Mouse (Mus musculus): ENCODE results near the gene Tln2.

DNA sequence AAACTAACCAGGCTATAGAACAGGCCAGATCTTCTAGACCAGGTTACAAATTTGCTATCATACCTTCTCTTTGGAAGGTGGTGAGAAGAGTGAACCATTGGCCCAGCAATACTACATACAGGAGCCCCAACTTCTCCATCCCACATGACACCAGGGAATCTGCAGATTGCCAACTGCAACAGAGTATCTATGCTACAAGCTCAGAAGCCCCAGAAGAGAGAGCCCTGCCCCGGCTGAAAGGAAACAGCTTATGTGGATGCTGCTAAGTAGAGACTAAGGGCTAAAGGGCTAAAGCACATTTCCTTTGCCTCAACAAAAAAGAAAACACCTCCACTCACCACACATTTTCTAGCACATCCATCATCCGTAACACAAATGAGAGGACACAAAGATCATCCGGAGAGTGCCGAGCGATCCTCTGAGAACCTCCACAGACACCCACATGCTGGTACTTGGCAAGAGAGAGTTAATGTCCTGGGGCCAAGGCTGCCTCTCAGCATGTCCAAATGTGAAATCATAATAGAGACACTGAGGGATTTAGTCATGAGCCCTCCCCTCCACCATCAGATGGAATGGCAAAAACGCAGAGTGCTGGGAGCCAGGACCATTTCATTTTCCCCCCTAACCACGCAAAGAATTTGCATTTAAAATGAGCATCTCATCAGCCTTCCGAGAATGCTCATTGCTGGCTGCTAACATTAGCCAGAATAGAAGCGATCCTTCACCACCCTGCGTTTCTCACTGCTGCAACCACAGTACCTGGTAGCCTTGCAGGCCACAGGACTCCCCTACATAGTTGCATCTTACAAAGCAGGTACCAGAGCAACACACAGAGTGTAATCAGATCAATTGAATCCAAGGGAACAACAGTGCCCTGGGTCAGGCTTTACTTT lies 13.5 kb upstream of the Tln2 start:
- TF ChIP-seq CTCF (IDR thresholded peaks at IDR 0.05; ENCODE audit: low read depth, low read length) (no peak), POLR2A (IDR thresholded peaks at IDR 0.05; ENCODE audit: insufficient read depth, low read length) (no peak)

Measured in ES-Bruce4 (cell line).